Mouse (Mus musculus) kidney, adult 8-10 months (tissue): ENCODE data around the gene Ly6g6d.
A peak's percentile ranks its signal among the peaks of the same experiment; 100 is the strongest.
"Not testable (repeated sequence)": the region's sequence is repeated elsewhere in the genome, so short reads cannot be mapped to it uniquely, and the experiment has no call there.

Source experiments
- DNase-seq, 2 experiments: peaks; one replicate each; pipeline ENCODE4 v3.0.0; 2022

Ly6g6d gene

DNA sequence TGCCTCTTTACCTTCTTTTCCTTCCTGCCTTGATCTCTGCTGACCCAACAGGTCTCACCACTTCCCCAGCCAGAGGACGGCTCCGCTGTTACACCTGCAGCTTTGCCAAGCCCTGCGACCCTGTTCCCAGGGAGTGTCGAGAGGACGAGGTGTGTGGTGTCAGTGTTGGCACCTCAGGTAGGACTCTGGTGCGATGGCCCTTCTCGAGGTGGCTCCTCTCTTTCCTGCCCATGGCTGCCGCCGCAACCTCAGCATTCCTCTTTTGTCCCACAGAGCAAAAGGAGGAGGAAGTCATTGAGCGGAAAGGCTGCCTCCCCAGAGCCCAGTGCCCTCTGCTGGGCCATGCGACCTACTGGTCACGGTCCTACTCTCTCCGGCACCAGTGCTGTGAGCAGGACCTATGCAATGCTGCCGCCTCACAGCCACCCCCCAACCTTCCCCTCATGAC is at the start of gene Ly6g6d:
Gene Ly6g6d (minus strand): TSS at position 280 of the 448 bp plus-strand sequence.
- peak; percentile 63 to 69 for DNase-seq

DNA sequence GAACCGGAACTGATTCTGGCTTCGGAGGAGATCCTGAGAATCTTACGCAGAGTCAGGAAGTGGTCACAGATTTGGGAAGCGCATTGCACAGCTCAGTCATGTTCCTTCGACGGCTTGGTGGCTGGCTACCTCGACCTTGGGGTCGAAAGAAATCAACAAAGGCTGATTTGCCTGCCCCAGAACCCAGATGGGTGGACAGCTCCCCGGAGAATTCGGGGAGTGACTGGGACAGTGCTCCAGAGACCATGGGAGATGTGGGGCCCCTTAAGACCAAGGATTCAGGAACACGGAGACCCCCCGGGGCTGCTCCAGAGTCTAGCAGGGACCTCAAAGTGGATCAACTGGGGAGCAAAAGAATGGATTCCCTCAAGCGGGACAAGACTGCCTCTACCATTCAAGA is 49.2 kb upstream of the Ly6g6d start:
- DNase-seq, result no peak

DNA sequence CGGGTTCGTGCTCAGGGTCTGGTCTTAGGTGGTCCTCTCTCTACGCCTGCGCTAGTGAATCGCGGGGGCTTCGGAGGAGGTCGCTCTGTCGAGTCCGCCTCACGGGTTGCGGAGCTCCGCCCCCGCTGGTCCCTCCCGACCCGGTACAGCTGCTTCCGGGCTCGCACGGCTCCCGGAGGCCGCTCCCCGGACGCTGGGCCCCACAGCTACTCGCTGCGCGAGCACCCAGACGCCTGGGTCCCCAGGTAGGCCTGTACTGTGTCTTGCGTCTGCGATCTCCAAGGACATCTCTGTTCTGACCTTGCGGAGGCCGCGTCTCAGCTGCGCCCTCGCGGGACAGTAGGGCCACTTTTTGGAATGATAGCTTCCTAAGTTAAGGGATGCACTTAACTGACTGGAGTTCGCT is 48.3 kb upstream of the Ly6g6d start, which contains the start of gene D17H6S53E:
Gene D17H6S53E (plus strand): TSS at position 168 of the 406 bp plus-strand sequence.
- peak; percentile 66 to 69 for DNase-seq

DNA sequence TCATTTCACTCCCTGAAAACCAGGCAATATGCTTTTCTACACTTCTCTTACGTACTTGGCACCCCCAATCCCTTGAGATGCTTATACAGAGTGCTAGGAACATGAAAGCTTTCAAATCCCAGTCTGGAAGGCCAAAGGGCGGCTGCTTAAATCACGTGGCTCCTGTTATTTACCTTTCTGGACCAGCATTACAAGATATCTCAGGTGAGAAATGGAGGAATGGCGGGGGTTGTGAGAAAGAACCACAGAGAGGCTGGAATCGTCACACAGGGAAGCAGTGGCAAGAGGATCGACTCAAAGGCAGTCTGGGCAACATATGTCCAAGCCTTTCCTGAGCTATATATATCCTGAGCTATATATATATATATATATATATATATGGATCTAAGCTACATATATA is 47.7 kb upstream of the Ly6g6d start:
- no peak for DNase-seq

DNA sequence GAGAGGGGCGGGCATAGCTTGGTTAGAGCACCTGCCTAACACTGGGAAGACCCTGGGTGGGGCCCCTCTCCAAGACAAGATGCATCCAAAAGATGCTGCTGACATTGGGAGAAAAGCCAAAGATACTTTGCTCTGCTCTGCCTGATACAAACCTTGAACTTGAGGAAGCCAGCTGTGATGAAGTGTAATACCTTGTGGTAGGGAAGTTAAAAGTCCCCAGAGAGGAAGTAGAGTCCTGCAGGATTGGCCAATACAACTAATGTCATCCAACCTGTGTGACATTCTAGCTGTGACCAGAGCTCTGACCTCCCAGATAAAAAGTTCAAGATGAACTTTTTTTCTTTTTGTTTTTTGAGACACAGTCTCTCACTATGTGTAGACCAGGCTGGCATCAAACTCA is 47.2 kb upstream of the Ly6g6d start:
- no peak for DNase-seq

DNA sequence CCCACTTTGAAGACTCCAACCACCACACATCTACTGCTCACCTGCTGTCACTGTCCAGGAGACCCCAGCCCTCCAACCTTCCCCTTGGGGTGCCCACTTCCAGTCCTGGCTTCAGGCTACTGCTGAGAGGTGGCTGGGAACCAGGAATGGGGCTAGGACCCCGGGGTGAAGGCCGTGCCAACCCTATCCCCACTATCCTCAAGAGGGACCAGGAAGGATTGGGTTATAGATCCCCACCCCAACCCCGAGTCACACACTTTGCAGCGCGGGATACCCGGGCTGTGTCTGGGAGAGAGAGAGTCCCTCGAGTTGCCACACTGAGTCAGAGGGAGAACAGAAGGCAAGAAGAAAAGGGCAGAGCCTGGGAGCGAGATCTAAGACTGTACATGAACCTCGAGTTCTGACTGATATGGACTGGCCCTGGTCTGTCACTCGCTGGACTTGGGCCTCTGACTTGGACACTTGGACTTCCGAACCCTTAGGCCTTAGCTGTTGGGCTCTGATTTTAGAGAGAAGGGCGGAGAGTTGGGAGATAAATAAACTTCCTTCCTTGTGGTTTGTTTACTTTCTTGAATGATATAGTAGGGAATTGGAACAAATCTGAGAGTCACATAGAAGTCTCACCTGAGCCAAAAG is 46.5 kb upstream of the Ly6g6d start:
- not testable (repeated sequence) for DNase-seq

DNA sequence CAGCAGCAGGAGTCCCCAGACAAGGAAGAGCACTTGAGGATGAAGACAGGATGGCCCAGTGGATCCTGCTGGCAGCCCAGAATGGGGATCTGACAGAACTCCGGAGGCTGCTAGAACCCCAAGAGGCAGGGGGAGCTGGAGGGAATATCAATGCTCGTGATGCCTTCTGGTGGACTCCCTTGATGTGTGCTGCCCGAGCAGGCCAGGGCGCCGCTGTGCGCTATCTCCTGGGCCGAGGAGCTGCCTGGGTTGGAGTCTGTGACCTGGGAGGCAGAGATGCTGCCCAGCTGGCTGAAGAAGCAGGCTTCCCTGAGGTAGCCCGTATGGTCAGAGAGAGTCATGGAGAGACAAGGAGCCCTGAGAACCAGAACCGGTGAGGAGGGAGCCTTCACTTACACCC is 45.4 kb upstream of the Ly6g6d start:
- DNase-seq, result not testable (repeated sequence)

DNA sequence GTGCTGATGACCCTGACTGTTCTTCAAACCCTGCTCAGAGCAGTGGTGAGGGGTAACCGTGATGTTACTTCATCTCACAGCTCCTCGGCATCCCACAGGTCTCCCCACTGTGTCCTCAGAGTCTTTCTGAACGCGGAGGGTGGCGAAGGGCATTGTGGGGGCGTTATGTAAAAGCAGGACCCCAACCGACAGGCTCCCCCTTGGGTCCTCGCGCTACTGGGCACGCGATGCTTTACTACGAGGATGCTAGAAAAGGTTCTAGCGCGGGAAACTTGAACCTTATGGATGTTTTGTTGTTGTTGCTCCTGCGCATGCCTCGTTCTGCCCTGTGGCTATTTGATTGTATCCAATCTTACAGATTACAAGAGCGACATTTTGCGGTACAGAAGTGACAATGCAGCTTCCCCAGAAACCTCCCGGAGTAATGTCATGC is 44.0 kb upstream of the Ly6g6d start, which contains the start of gene Csnk2b:
Gene Csnk2b (minus strand): TSS at position 183 of the 433 bp plus-strand sequence.
- DNase-seq, result peak; percentile 44 to 51

DNA sequence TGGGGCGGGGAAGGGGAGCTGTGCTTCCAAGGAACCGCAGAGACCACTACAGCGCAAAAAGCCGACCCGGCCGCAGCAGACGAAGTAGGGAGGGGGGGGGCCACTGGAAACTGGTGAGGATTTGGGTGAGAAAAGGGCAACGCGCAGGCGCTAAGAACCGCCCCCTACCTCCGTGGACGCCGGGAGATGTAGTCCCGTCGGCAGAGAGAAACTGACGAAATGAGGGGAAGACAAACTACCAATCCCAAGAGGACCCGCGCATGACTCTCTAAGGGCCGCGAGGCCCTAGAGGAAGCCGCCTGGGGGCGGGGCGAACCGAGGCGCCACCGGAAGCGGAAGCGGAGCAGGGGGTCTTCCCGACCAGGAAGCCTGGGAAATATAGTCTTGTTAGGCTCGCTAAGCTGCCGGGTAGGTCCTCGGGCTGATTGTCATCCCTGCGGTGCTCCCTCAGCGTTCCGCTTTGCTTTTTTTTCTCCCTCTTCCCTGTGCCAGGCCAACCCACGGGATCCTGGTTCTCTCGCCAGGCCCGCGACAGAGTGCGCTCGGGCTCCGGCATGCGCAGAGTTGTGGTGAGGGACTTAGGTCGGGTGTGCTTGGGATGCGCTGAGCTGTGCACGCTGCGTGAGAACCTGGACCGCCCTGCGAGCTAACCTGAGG is 43.4 kb upstream of the Ly6g6d start, which contains the start of gene Gpank1:
Gene Gpank1 (plus strand): TSS at position 313 of the 657 bp plus-strand sequence.
- peak; percentile 98 to 99 for DNase-seq

DNA sequence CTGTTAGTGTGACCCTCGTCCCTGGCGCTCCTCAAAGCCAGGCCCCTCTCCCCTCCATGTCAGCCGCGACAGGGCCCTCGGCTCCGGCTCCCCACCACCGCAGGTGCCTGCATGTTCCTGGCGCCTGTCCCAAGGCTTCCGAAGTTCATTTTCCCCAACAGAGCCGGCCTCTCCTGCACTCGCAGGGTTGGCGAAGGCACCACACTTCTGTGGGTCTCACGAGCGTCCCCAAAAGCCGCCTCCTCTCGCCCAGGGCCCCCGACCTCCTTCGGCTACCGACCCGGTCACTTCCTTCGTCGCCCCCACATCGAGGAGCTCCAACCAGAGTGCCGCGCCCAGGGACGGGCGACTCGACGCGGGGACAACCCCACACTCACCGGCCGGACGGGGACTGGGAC is 42.9 kb upstream of the Ly6g6d start:
- DNase-seq, result peak; percentile 49 to 58

DNA sequence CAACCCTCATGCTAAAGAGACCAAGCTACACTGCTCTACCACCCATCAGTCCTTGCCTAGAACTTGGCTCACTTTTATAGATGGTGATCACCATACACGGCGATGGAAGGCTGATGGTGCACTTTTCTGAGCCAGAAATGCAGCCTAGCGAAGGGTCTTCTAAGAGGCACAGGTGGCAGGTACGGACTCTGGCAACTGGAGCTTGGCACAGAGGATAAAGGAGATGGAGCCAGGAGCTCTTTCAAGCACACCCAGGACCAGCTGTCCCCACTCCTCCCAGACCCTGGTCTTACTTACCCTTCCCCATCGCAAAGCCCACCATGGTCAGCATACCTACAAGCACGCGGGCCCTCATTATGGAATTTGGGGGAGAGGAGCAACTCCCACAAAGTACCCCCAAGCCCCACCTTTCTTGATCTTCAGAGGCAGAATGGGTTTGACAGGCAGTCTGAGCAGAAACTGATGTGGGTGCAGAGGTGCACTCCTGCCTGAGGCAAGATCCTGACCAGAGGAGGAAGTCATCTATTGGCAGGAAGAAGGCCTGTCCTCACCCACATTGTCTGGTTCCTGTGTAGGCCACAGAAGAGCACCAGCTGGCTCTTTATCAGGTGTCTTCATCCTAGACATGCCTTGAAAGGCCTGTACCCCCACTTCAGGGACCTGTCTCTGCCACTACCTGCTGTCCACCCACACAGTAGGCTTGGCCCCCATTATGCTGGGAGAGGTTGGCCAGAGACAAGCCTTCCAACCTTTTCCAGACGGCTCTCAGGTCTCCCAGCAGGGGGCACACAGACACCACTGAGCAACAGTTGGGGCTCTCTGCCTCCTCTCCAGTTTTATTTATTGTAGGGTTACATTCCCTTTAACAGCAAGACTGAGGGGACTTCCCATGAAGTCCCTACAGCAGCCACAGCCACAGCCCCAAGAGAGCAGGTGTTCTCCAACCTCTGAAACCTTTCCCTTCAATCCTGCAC is 37.5 kb upstream of the Ly6g6d start, which contains the start of gene Ly6g5b:
Gene Ly6g5b (minus strand): TSS at position 383 of the 974 bp plus-strand sequence.
- DNase-seq, result no peak

DNA sequence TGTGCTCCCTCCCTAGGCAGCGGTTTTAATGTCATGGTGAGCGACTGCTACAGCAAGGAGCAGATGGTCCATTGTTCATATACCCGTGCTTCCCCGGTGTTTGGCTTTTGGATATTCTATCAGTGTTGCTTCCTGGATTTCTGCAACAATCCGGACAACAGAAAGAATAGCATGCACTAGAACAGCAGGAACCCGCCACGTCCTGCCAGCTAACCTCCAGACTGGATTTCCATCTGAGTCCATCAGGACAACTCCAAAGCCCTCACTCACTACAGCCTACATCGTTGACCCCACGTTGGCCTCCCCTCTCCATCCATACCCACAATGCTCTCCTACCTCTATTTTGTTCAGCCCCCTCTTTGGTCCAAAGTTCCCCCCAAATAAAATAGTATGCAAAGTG is 33.9 kb upstream of the Ly6g6d start:
- DNase-seq, result no peak

DNA sequence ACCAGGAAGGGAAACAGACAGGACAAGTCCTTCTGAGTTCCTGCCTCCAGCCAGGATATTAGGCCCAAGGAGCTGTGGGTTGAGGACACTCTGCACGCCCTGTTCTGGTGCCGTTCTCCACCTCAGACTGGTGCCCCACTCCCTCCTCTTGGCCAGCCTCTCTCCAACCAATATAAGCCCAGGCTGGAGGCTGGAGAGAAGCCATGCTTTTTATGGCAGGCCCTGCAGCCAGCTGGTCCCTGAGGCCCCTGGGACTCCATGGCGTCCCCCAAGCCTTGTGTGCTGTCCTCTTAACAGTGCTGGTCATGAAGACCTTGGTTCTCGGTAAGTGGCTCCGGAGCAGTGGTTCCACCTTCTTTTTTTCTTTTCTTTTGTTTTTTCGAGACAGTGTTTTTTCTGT is 30.2 kb upstream of the Ly6g6d start, which contains the start of gene Ly6g5c:
Gene Ly6g5c (plus strand): TSS at position 183 of the 400 bp plus-strand sequence.
- no peak for DNase-seq

DNA sequence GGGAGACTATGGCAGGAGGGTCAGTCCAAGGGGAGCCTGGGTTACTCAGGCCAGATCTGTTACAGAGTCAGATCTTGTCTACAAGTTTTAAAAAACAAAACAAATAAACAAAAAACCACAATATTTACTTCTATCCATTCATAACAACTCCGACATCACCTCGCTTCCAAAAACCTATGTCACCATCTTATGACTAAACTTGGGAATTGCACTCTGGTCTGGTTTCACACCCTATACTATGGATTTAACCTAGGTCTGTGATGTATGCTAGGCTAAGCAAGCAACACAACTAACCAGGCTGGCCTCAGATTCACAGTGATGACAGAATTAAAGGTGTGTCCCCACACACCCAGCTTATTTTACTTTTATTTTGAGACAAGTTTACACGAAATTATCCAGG is 28.7 kb upstream of the Ly6g6d start:
- no peak for DNase-seq

DNA sequence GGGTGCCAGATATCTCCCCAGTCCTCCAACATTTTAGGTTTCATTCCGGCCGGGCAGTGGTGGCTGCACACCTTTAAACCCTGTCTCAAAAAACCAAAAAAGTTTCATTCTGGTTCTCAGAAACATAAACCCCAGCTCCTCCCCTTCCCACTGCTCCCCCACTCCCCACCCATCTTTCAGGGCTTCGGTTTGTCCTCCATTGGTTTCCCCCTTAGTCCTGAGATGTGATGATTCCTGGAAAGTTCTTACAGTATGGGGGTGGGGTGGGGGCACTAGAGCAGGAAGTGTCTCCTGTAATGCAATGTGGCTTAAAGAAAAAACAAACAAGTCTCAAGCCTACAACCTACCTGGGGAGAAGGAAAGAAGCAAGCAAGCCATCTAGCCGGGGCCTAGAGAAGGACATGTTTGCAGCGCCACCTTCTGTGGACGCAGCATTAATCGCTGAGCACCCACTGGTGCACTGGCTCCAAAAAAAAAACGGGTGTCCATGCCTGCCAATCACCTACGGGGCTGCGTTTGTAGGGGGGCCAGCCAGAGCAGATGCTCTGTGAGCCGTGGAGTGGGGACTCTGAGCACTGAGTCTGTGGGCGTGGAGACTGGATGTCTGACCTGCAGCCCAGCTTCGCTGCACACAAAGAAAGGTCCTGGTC is 28.0 kb upstream of the Ly6g6d start:
- DNase-seq, result peak in 1 of 2 experiments; percentile 45

DNA sequence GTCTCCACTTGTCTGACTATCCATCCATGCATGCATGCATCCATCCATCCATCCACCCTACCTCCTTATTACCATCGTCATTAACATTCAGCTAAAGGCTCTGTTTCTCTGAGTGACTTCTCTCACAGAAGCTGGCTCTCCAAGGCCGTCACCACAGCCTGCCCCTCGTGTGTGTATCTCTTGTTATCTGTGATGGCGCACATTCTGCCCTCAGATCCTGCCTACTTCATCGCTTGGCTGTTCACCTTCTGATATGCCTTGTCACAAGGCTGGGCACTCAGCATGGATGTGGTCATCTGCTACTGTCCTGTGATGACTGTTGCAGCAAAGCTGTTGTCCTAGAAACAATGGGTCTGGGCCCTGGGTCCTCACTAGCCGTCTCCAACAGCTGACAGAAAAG is 26.9 kb upstream of the Ly6g6d start:
- DNase-seq, result no peak

DNA sequence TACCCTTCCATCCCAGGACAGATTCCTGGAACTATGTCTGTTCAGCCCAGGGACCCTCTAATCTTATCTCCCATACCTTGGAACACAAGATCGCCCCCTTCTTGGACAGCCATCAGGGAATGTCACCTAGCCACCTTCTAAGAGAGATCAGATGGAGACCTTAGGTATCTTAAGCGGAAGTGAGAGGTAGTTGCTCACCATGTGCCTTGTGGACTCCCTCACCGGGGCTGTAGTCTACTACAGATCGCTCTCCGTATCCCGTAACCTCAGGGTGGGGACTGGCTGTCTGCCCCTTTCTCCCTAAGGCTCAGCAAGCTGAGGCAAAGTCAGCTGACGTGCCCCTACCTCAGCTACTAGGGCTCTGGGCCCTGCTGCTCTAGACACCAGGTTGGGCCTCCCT is 26.2 kb upstream of the Ly6g6d start:
- DNase-seq, result no peak

DNA sequence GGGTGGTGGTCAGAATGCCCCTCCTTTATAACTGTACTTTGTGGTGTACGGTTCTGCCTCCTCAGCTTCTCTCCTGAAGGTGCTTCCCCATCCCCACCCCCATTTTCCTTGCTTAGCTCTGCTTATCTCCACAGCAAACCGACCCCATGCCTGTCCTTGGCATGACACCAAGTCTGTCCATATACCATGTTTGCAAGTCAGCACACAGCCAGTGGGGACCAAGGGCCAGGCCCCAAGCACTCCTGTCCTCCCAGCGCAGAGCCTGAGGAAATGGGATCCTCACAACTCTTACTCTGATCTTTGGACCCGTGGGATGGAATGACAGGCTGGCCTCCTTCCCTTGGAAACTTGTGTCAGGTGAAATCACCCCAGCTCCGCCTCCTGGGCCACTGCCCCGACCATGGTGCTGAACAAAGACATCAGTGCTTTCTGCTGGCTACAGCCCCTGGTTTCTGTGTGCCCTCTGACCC is 25.4 kb upstream of the Ly6g6d start:
- peak; percentile 75 to 82 for DNase-seq

DNA sequence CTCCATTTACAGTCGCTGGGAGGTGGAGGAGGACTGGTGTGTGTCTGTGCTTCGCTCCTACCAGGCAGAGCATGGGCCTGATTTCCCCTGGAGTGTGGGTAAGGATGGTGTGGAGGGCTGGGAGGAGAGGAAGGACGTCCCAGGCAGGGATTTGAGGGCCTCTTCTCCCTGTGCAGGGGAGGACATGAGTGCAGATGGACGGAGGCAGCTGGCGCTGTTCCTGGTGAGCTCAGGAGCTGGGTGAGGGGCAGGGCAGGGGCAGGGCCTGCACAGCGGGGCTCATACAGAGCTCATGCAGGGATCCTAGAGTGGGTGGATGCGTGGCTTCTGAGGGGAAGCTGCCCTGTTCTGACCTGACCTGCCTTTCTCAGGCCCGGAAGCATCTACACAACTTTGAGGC is 24.4 kb upstream of the Ly6g6d start:
- no peak for DNase-seq

DNA sequence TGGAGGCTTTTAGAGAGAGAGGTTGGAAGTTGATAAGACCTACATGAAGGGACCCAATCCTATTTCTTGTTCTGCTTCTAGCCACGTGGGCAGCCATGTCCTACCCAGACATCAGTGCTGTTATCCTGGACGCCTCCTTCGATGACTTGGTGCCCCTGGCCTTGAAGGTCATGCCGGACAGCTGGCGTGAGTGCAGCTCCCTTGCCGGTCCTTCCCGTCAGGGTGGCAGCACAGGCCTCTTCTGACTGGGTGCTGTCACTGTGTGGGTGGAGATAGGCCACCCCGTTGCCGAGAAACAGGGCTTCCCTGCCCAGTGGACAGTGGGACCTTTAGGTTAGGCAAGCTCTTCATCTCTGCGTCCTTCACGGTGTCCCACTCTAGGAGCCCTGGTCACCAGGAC is 23.3 kb upstream of the Ly6g6d start:
- no peak for DNase-seq

DNA sequence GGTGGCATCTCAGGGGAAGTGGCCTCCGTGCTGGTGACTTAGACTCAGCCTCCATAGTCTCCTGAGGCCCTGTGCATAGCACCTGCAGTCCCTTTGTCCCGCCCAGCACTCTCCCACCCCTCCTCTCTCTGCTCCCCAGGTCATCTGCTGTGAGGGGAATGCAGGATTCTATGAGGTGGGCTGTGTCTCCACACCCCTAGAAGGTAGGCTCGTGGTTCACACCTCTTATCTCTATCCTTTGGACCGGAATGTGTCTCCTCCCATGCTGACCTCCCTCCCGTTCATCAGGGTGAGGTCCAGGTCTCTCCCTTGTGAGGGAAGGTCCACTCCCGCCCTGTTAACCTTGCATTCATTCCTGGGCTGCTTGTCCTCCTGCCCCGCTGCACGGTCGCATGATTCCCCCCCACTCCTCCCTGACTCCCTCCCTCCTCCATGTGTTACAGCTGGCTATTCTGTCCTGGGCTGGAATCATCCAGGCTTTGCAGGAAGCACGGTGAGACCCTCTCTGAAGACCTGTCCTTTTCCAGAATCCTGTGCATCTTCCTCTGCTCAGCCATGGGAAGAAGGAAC is 22.4 kb upstream of the Ly6g6d start:
- DNase-seq, result no peak

DNA sequence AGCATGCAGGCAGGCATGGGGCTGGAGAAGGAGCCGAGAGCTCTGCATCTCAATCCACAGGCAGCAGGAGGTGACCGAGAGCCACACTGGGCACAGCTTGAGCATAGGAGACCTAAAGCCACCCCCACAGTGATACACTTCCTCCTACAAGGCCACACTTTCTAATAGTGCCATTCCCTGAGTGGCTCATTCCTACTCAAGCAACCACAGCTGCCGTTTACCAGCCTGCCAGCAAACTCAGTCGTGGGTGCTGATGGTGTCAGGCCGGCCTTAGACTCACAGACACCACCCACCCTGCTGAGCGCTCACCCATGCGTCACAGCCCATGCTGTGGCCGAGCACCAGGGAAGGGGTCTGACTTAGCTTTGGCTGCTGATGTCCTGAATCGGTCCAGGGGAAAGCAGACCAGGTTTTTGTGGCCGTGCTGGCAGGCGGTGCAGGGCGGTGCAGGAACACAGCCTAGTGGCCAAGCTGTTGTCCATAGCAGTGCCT is 19.3 kb upstream of the Ly6g6d start:
- DNase-seq, result no peak
